Mouse (Mus musculus): ENCODE data around the gene Ppfibp1.

Gene Ppfibp1

GRCm38 (mm10) chr6:146959908-146960680 lies 71.8 kb downstream of the Ppfibp1 start:
- no peak for DNase-seq (ENCODE audit: low spot score)

GRCm38 (mm10) chr6:146960956-146961355 lies 72.7 kb downstream of the Ppfibp1 start:
- no peak for DNase-seq (ENCODE audit: low spot score)

- no peak for DNase-seq (ENCODE audit: low spot score)
These were observed 73.7 kb downstream of the Ppfibp1 start for GRCm38 (mm10) chr6:146961832-146962481.

- DNase-seq (ENCODE audit: low spot score), result no peak
These were observed 75.3 kb downstream of the Ppfibp1 start for GRCm38 (mm10) chr6:146963396-146964150.

GRCm38 (mm10) chr6:146965139-146965772 lies 77.0 kb downstream of the Ppfibp1 start:
- no peak for DNase-seq (ENCODE audit: low spot score)

- peak; percentile 25 for DNase-seq (ENCODE audit: low spot score)
These were observed 78.2 kb downstream of the Ppfibp1 start for GRCm38 (mm10) chr6:146966446-146967019.

- DNase-seq (ENCODE audit: low spot score), result no peak
These were observed 79.5 kb downstream of the Ppfibp1 start for GRCm38 (mm10) chr6:146967836-146968235.

GRCm38 (mm10) chr6:146970811-146971210 lies 82.5 kb downstream of the Ppfibp1 start:
- DNase-seq (ENCODE audit: low spot score), result peak; percentile 41

GRCm38 (mm10) chr6:146971366-146971765 lies 83.1 kb downstream of the Ppfibp1 start:
- no peak for DNase-seq (ENCODE audit: low spot score)

- peak; percentile 16 for DNase-seq (ENCODE audit: low spot score)
These were observed 83.7 kb downstream of the Ppfibp1 start for GRCm38 (mm10) chr6:146972009-146972408.

GRCm38 (mm10) chr6:146972740-146973139 lies 84.5 kb downstream of the Ppfibp1 start:
- no peak for DNase-seq (ENCODE audit: low spot score)

- peak; percentile 29 for DNase-seq (ENCODE audit: low spot score)
These were observed 85.1 kb downstream of the Ppfibp1 start for GRCm38 (mm10) chr6:146973406-146973805.

GRCm38 (mm10) chr6:146973830-146974229 lies 85.5 kb downstream of the Ppfibp1 start:
- DNase-seq (ENCODE audit: low spot score), result no peak

- DNase-seq (ENCODE audit: low spot score), result peak; percentile 10
These were observed 88.2 kb downstream of the Ppfibp1 start for GRCm38 (mm10) chr6:146976446-146976845.

- peak; percentile 28 for DNase-seq (ENCODE audit: low spot score)
These were observed 90.4 kb downstream of the Ppfibp1 start for GRCm38 (mm10) chr6:146978691-146979114.

- DNase-seq (ENCODE audit: low spot score), result peak; percentile 26
These were observed 90.9 kb downstream of the Ppfibp1 start for GRCm38 (mm10) chr6:146979115-146979744.

- peak; percentile 12 for DNase-seq (ENCODE audit: low spot score)
These were observed 91.7 kb downstream of the Ppfibp1 start for GRCm38 (mm10) chr6:146979953-146980352.

- DNase-seq (ENCODE audit: low spot score), result peak; percentile 8
These were observed 93.1 kb downstream of the Ppfibp1 start for GRCm38 (mm10) chr6:146981249-146981835.

- DNase-seq (ENCODE audit: low spot score), result no peak
These were observed 96.3 kb downstream of the Ppfibp1 start for GRCm38 (mm10) chr6:146984569-146984968.

GRCm38 (mm10) chr6:146994236-146994635 lies 105.9 kb downstream of the Ppfibp1 start:
- peak; percentile 77 for DNase-seq (ENCODE audit: low spot score)

GRCm38 (mm10) chr6:146995391-146995790 lies 107.1 kb downstream of the Ppfibp1 start:
- DNase-seq (ENCODE audit: low spot score), result no peak
